Mouse (Mus musculus): Measurements from ENCODE around the gene Capn13. TPM values are rescaled to one million over a fixed set of nuclear protein-coding genes. Genes with fewer than 3 reads are reported as not detected.

Gene Capn13
- polyA plus RNA-seq, 1 experiment = not detected

DNA sequence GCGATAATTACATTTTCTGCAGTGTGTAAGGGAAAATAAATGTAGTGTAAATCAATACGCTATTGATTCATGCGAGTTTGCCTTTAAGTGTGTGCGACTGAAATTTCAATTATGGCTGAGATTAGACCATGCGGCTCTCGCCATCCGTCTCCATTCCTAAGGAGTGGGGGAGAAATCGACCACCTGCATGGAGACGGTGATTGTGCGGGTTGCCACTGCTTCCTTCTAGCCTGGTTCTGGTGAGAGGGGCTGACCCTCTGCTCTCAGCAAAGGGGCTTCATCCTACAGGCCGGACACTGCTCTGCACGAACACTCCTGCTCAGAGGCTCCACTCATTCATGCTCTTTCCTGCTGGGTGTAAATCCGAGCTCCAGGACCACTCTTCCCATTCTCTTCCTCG, 58.0 kb downstream of the Capn13 start:
- TF ChIP-seq MAX (IDR thresholded peaks at IDR 0.05) (no peak), USF1 (IDR thresholded peaks at IDR 0.05; ENCODE audit: low read depth) (no peak), MYOD1 (IDR thresholded peaks at IDR 0.05; ENCODE audit: control insufficient read depth, insufficient read length, low read depth) (no peak), CTCF (IDR thresholded peaks at IDR 0.05; ENCODE audit: control insufficient read depth, insufficient read depth, insufficient read length) (no peak), CEBPB (IDR thresholded peaks at IDR 0.05; ENCODE audit: low read depth) (no peak), FOSL1 (IDR thresholded peaks at IDR 0.05; ENCODE audit: insufficient read depth, low read length, poor library complexity, severe bottlenecking) (no peak), MYOG (IDR thresholded peaks at IDR 0.05; ENCODE audit: control insufficient read depth, extremely low read depth, insufficient read length) (no peak)
- no peaks in the 10 kb centered on the region for H3K79me2 ChIP-seq (ENCODE audit: control insufficient read depth, insufficient read depth)
- peaks cover 59% of the 10 kb centered on the region for H3K27me3 ChIP-seq (ENCODE audit: control insufficient read depth, insufficient read depth, insufficient read length)
- no peak overlapping the region for H3ac ChIP-seq (ENCODE audit: control insufficient read depth, insufficient read length, low read depth)
- H3K79me3 ChIP-seq (ENCODE audit: low read depth) = no peaks in the 10 kb centered on the region
- H3K4me3 ChIP-seq (ENCODE audit: insufficient read depth, poor library complexity, severe bottlenecking) = no peak overlapping the region
- H3K36me3 ChIP-seq (ENCODE audit: control insufficient read depth, insufficient read depth) = no peaks in the 10 kb centered on the region

DNA sequence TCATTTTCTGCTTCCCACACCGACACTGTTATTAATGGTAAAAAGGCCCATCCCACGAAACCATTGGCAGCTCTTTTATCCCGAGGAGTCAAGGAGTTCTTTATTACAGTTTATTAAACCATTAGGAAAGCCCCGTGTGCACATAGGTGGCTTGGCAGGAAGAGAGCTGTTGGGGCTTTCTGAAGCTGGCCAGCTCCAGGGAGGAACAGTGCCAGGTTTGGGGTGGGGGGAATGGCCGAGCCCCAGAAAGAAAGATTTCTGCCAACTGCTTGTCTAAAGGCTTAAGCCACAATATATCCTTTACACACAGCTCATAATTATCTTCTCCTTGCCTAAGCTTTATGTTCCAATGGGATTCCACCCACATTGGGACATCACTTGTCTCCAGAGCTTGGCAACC, 71.6 kb downstream of the Capn13 start:
- H3K36me3 ChIP-seq (ENCODE audit: control insufficient read depth, insufficient read depth) = no peaks in the 10 kb centered on the region
- H3K79me2 ChIP-seq (ENCODE audit: control insufficient read depth, insufficient read depth) = no peaks in the 10 kb centered on the region
- no peaks in the 10 kb centered on the region for H3K79me3 ChIP-seq (ENCODE audit: low read depth)
- peaks cover 41% of the 10 kb centered on the region for H3K27me3 ChIP-seq (ENCODE audit: control insufficient read depth, insufficient read depth, insufficient read length)
- no peak overlapping the region for H3ac ChIP-seq (ENCODE audit: control insufficient read depth, insufficient read length, low read depth)
- TF ChIP-seq MYOG (IDR thresholded peaks at IDR 0.05; ENCODE audit: control insufficient read depth, extremely low read depth, insufficient read length) (no peak), USF1 (IDR thresholded peaks at IDR 0.05; ENCODE audit: low read depth) (no peak), MYOD1 (IDR thresholded peaks at IDR 0.05; ENCODE audit: control insufficient read depth, insufficient read length, low read depth) (no peak), CEBPB (IDR thresholded peaks at IDR 0.05; ENCODE audit: low read depth) (no peak), FOSL1 (IDR thresholded peaks at IDR 0.05; ENCODE audit: insufficient read depth, low read length, poor library complexity, severe bottlenecking) (no peak), CTCF (IDR thresholded peaks at IDR 0.05; ENCODE audit: control insufficient read depth, insufficient read depth, insufficient read length) (no peak)
- H3K4me3 ChIP-seq (ENCODE audit: insufficient read depth, poor library complexity, severe bottlenecking) = no peak overlapping the region

DNA sequence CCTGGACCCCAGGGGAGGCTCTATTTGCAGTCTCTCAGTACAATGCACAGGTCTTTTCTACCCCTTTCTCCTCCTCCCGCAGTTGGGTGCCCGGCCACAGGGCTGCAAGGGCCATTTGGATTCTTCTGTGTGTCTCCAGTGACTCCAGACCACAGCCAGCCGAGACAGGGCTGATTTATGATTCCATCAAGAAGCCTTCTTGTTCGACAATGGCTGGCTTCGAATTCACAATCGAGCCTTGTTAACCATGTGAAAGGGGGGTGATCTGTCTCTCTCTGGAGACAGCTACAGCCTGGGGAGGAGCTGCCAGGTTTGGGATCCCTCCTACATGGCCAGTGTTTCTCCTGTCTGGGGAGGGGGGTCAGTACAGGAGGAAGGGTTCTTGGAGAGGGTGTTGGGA, 75.4 kb downstream of the Capn13 start:
- Histone ChIP-seq H3K79me3 (ENCODE audit: low read depth) (no peaks in the 10 kb centered on the region), H3K27me3 (ENCODE audit: control insufficient read depth, insufficient read depth, insufficient read length) (peaks cover 27% of the 10 kb centered on the region), H3K79me2 (ENCODE audit: control insufficient read depth, insufficient read depth) (no peaks in the 10 kb centered on the region), H3ac (ENCODE audit: control insufficient read depth, insufficient read length, low read depth) (no peak overlapping the region), H3K36me3 (ENCODE audit: control insufficient read depth, insufficient read depth) (no peaks in the 10 kb centered on the region), H3K4me3 (ENCODE audit: insufficient read depth, poor library complexity, severe bottlenecking) (no peak overlapping the region)
- no peak for TF ChIP-seq USF1 (IDR thresholded peaks at IDR 0.05; ENCODE audit: low read depth)
- TF ChIP-seq MYOD1 (IDR thresholded peaks at IDR 0.05; ENCODE audit: control insufficient read depth, insufficient read length, low read depth) = no peak
- TF ChIP-seq CTCF (IDR thresholded peaks at IDR 0.05; ENCODE audit: control insufficient read depth, insufficient read depth, insufficient read length) = no peak
- no peak for TF ChIP-seq MAX (IDR thresholded peaks at IDR 0.05)
- TF ChIP-seq MYOG (IDR thresholded peaks at IDR 0.05; ENCODE audit: control insufficient read depth, extremely low read depth, insufficient read length) = no peak
- no peak for TF ChIP-seq CEBPB (IDR thresholded peaks at IDR 0.05; ENCODE audit: low read depth)
- TF ChIP-seq FOSL1 (IDR thresholded peaks at IDR 0.05; ENCODE audit: insufficient read depth, low read length, poor library complexity, severe bottlenecking) = no peak

DNA sequence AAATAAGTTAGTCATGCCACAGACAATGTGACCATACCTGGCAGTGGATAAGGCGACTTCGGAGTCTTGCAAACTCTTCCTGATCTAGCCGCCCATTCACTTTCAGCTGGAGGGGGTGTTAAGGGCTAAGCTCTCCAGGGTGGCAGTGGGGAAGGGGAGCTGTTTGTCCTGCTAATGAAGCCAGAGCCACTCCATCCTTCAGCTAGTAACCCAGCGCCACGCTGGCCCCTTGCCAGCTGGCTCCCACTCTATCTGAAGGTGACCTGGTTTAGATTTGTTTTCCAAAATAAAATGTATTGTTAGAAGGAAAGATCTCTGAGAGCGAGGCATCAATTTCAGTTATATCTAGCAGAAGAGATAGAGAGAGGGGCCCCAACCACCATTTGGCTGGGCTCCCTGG, 75.9 kb downstream of the Capn13 start:
- H3ac ChIP-seq (ENCODE audit: control insufficient read depth, insufficient read length, low read depth) = no peak overlapping the region
- no peaks in the 10 kb centered on the region for H3K36me3 ChIP-seq (ENCODE audit: control insufficient read depth, insufficient read depth)
- no peak overlapping the region for H3K4me3 ChIP-seq (ENCODE audit: insufficient read depth, poor library complexity, severe bottlenecking)
- no peaks in the 10 kb centered on the region for H3K79me3 ChIP-seq (ENCODE audit: low read depth)
- H3K79me2 ChIP-seq (ENCODE audit: control insufficient read depth, insufficient read depth) = no peaks in the 10 kb centered on the region
- peaks cover 27% of the 10 kb centered on the region for H3K27me3 ChIP-seq (ENCODE audit: control insufficient read depth, insufficient read depth, insufficient read length)
- TF ChIP-seq USF1 (IDR thresholded peaks at IDR 0.05; ENCODE audit: low read depth) (no peak), MAX (IDR thresholded peaks at IDR 0.05) (no peak), FOSL1 (IDR thresholded peaks at IDR 0.05; ENCODE audit: insufficient read depth, low read length, poor library complexity, severe bottlenecking) (no peak), CEBPB (IDR thresholded peaks at IDR 0.05; ENCODE audit: low read depth) (no peak), MYOG (IDR thresholded peaks at IDR 0.05; ENCODE audit: control insufficient read depth, extremely low read depth, insufficient read length) (no peak), MYOD1 (IDR thresholded peaks at IDR 0.05; ENCODE audit: control insufficient read depth, insufficient read length, low read depth) (no peak), CTCF (IDR thresholded peaks at IDR 0.05; ENCODE audit: control insufficient read depth, insufficient read depth, insufficient read length) (no peak)

DNA sequence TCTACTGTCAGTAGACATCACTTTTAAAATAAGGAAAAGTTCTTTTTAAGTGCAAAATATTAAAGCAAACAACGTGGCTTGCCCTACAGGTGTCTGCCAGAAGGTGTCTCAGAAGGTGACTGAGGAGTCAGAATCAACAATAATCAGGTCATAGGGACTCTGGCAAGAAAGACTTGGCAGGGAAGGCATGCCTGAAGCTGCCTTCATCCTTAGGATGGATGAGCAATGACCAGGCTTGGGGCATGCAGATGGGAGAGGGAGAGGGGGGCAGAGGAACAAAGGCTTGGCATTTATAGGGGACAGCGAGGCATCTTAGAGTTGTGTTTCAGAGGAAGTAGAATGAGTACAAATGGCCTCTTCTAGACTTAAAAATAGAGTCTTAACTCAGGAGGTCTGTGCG, 76.7 kb downstream of the Capn13 start:
- no peaks in the 10 kb centered on the region for H3K79me3 ChIP-seq (ENCODE audit: low read depth)
- H3K4me3 ChIP-seq (ENCODE audit: insufficient read depth, poor library complexity, severe bottlenecking) = no peak overlapping the region
- peaks cover 27% of the 10 kb centered on the region for H3K27me3 ChIP-seq (ENCODE audit: control insufficient read depth, insufficient read depth, insufficient read length)
- no peak overlapping the region for H3ac ChIP-seq (ENCODE audit: control insufficient read depth, insufficient read length, low read depth)
- no peak for TF ChIP-seq CTCF (IDR thresholded peaks at IDR 0.05; ENCODE audit: control insufficient read depth, insufficient read depth, insufficient read length)
- no peak for TF ChIP-seq MYOG (IDR thresholded peaks at IDR 0.05; ENCODE audit: control insufficient read depth, extremely low read depth, insufficient read length)
- no peak for TF ChIP-seq MAX (IDR thresholded peaks at IDR 0.05)
- no peak for TF ChIP-seq FOSL1 (IDR thresholded peaks at IDR 0.05; ENCODE audit: insufficient read depth, low read length, poor library complexity, severe bottlenecking)
- no peak for TF ChIP-seq USF1 (IDR thresholded peaks at IDR 0.05; ENCODE audit: low read depth)
- no peak for TF ChIP-seq CEBPB (IDR thresholded peaks at IDR 0.05; ENCODE audit: low read depth)
- no peak for TF ChIP-seq MYOD1 (IDR thresholded peaks at IDR 0.05; ENCODE audit: control insufficient read depth, insufficient read length, low read depth)
- H3K79me2 ChIP-seq (ENCODE audit: control insufficient read depth, insufficient read depth) = no peaks in the 10 kb centered on the region
- no peaks in the 10 kb centered on the region for H3K36me3 ChIP-seq (ENCODE audit: control insufficient read depth, insufficient read depth)

DNA sequence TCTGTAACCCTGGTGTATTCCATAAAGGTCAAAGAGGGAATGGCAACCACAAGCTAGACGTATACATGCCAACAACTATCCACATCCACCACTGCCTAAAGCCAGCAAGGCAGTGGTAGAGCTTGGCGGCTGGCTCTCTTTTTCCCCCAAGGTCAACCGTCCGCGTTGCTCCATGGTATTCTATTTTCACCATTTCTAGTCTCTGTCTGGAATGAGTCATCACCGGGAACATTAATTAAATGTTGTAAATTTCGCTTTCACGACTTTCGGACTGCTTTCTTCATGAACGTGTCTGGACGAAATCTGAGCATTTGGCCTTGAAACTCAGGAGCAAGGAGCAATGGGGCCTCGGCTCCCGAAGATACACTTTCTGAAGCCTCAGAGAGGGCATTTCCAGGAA, 85.9 kb downstream of the Capn13 start:
- H3K4me3 ChIP-seq (ENCODE audit: insufficient read depth, poor library complexity, severe bottlenecking) = no peak overlapping the region
- TF ChIP-seq USF1 (IDR thresholded peaks at IDR 0.05; ENCODE audit: low read depth) (no peak), CEBPB (IDR thresholded peaks at IDR 0.05; ENCODE audit: low read depth) (no peak), FOSL1 (IDR thresholded peaks at IDR 0.05; ENCODE audit: insufficient read depth, low read length, poor library complexity, severe bottlenecking) (no peak), MYOD1 (IDR thresholded peaks at IDR 0.05; ENCODE audit: control insufficient read depth, insufficient read length, low read depth) (no peak), MYOG (IDR thresholded peaks at IDR 0.05; ENCODE audit: control insufficient read depth, extremely low read depth, insufficient read length) (no peak), CTCF (IDR thresholded peaks at IDR 0.05; ENCODE audit: control insufficient read depth, insufficient read depth, insufficient read length) (no peak), MAX (IDR thresholded peaks at IDR 0.05) (no peak)
- H3K79me2 ChIP-seq (ENCODE audit: control insufficient read depth, insufficient read depth) = no peaks in the 10 kb centered on the region
- H3K27me3 ChIP-seq (ENCODE audit: control insufficient read depth, insufficient read depth, insufficient read length) = peaks cover 11% of the 10 kb centered on the region
- no peak overlapping the region for H3ac ChIP-seq (ENCODE audit: control insufficient read depth, insufficient read length, low read depth)
- no peaks in the 10 kb centered on the region for H3K79me3 ChIP-seq (ENCODE audit: low read depth)
- no peaks in the 10 kb centered on the region for H3K36me3 ChIP-seq (ENCODE audit: control insufficient read depth, insufficient read depth)
